In the genomic region with DNA sequence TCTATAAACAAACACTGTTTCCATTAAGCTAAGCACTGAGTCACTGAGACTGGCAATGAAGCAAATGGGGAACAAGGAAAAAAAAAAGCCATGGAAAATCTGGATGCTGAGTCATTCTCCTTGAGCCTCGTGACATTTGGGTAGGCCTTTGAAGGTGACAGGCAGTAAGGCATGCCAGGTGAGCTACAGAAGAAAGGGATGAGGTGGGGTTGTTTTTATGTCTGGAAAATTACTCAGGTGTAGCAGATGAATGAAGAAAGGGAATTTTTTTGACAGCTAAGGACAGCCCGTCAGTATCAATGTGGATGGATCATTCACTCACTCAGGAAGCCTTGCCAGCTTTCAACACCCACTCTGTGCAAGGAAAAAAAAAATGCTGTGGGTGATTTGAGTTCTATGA, we compare ENCODE assay signal across 18 mouse cellular contexts.
DNase-seq lines count a peak whose midpoint lies in the region; ATAC-seq and TF ChIP-seq lines count a peak whose summit lies in the region.
"Had no signal": no experiment of that assay in that cellular context is flagged by ENCODE, and none has a peak within 500 bp of the region (broad histone marks: within the 10 kb centered on the region; RNA-seq: fewer than 3 reads in every experiment).

No protein-coding gene starts in this region.

- H3K27ac ChIP-seq in left cerebral cortex, adult 2 months = no peak overlapping the region; the same call in 1 of the 2 replicates
- no peak overlapping the region for H3K27ac ChIP-seq in midbrain, embryonic 14.5 days (replicated peaks; ENCODE audit: low read depth, low read length)
- H3K27ac ChIP-seq: forebrain, embryonic 15.5 days; hindbrain, embryonic 10.5 days; limb, embryonic 15.5 days; stomach, embryonic 15.5 days had no signal

- no peaks in the 10 kb centered on the region for H3K9me3 ChIP-seq in midbrain, embryonic 14.5 days (ENCODE audit: control insufficient read depth, low read length)
- H3K9me3 ChIP-seq: forebrain, embryonic 15.5 days; hindbrain, embryonic 10.5 days; limb, embryonic 15.5 days; stomach, embryonic 15.5 days had no signal

- 87% methylated on average over 2 of the region's 2 CpGs for WGBS in midbrain, embryonic 14.5 days

- TF ChIP-seq CTCF in left cerebral cortex, adult 2 months (IDR thresholded peaks at IDR 0.05) = no peak

- no peak for ATAC-seq in midbrain, embryonic 14.5 days (ENCODE audit: low FRiP score, low TSS enrichment)
- ATAC-seq: forebrain, embryonic 15.5 days; intestine, postnatal 0 days; midbrain, embryonic 16.5 days had no signal

- intact Hi-C loops in left cerebral cortex, adult 2 months (cut with DNase I) = loop anchor here (2.0 kb wide), 1 partner anchor 124 kb away; the partner anchor contains the start of gene March11

- no peak overlapping the region for H3K9ac ChIP-seq in midbrain, embryonic 14.5 days (replicated peaks; ENCODE audit: low read length)
- H3K9ac ChIP-seq: forebrain, embryonic 15.5 days; limb, embryonic 15.5 days; stomach, embryonic 15.5 days had no signal

- H3K36me3 ChIP-seq in midbrain, embryonic 14.5 days (ENCODE audit: control insufficient read depth, insufficient read depth, low read length) = no peaks in the 10 kb centered on the region
- H3K36me3 ChIP-seq: forebrain, embryonic 15.5 days; hindbrain, embryonic 10.5 days; limb, embryonic 15.5 days; stomach, embryonic 15.5 days had no signal

- no peak overlapping the region for H3K4me2 ChIP-seq in midbrain, embryonic 14.5 days (ENCODE audit: low read length)
- H3K4me2 ChIP-seq: forebrain, embryonic 15.5 days; limb, embryonic 15.5 days; stomach, embryonic 15.5 days had no signal

- no peak overlapping the region for H3K4me3 ChIP-seq in left cerebral cortex, adult 2 months
- H3K4me3 ChIP-seq in midbrain, embryonic 14.5 days (replicated peaks; ENCODE audit: low read depth, low read length) = no peak overlapping the region
- H3K4me3 ChIP-seq: forebrain, embryonic 15.5 days; hindbrain, embryonic 10.5 days; limb, embryonic 15.5 days; stomach, embryonic 15.5 days had no signal

- DNase-seq in layer of hippocampus, adult 11-12 months (ENCODE audit: low spot score) = peak; percentile 32
- no peak for DNase-seq in layer of hippocampus, postnatal 25 days (ENCODE audit: extremely low spot score in 1 of 2, low spot score in 1 of 2)
- peak; percentile 22 for DNase-seq in MN1 (ENCODE audit: low spot score)
- DNase-seq in adrenal gland, postnatal 36 days = peak; percentile 22 to 37
- peak; percentile 15 to 17 for DNase-seq in left cerebral cortex, adult 2 months (ENCODE audit: extremely low spot score in 1 of 2, low spot score in 2 of 2)
- DNase-seq in spleen, postnatal 10 days (ENCODE audit: low spot score in 2 of 2) = no peak
- no peak for DNase-seq in spleen, postnatal 4 days (ENCODE audit: low spot score in 2 of 2)
- DNase-seq in midbrain, embryonic 14.5 days = no peak
- DNase-seq: cerebellum, adult 18-20 months; kidney, postnatal 4 days; lung, adult 18-20 months; retina, postnatal 1 day had no signal

- no peaks in the 10 kb centered on the region for H3K4me1 ChIP-seq in midbrain, embryonic 14.5 days (ENCODE audit: control insufficient read depth, insufficient read depth, low read length)
- H3K4me1 ChIP-seq: forebrain, embryonic 15.5 days; hindbrain, embryonic 10.5 days; stomach, embryonic 15.5 days had no signal

- H3K27me3 ChIP-seq in midbrain, embryonic 14.5 days (ENCODE audit: control insufficient read depth, insufficient read depth, low read length) = no peaks in the 10 kb centered on the region
- H3K27me3 ChIP-seq: forebrain, embryonic 15.5 days; limb, embryonic 15.5 days; stomach, embryonic 15.5 days had no signal

Comparison
In these comparisons a context has a peak if more than half of its experiments do, and no peak if none do; other contexts are left out.
1. DNase-seq: peak in layer of hippocampus, adult 11-12 months (single experiment), MN1 (single experiment), adrenal gland, postnatal 36 days (2 of 2) and left cerebral cortex, adult 2 months (2 of 2); none in layer of hippocampus, postnatal 25 days (0 of 2), spleen, postnatal 10 days (0 of 2), spleen, postnatal 4 days (0 of 2) and midbrain, embryonic 14.5 days (single experiment).